Mouse (Mus musculus) heart, postnatal 14 days (tissue): ENCODE results near the gene Med20. TPM values are rescaled to one million over a fixed set of nuclear protein-coding genes. Genes with fewer than 3 reads are reported as not detected.
"Not testable (repeated sequence)": the region's sequence is repeated elsewhere in the genome, so short reads cannot be mapped to it uniquely, and the experiment has no call there.

ENCODE experiments used
- DNase-seq, 2 experiments: peaks; one replicate each; pipeline ENCODE4 v3.0.0; 2021 to 2022
- intact Hi-C: fragments of 180-260 bp; cut with DNase I; formaldehyde crosslinking; loops from one replicate; pipeline ENCODE4 v1.15.1; 2025
- total RNA-seq, 2 experiments: library from RNA; stranded (reverse); gene quantifications; 2 replicates each; pipeline ENCODE4 v1.2.3; 2021

Med20 gene
- total RNA-seq, 2 experiments from 2014 or later, result 18.7 to 20.8 TPM

DNA sequence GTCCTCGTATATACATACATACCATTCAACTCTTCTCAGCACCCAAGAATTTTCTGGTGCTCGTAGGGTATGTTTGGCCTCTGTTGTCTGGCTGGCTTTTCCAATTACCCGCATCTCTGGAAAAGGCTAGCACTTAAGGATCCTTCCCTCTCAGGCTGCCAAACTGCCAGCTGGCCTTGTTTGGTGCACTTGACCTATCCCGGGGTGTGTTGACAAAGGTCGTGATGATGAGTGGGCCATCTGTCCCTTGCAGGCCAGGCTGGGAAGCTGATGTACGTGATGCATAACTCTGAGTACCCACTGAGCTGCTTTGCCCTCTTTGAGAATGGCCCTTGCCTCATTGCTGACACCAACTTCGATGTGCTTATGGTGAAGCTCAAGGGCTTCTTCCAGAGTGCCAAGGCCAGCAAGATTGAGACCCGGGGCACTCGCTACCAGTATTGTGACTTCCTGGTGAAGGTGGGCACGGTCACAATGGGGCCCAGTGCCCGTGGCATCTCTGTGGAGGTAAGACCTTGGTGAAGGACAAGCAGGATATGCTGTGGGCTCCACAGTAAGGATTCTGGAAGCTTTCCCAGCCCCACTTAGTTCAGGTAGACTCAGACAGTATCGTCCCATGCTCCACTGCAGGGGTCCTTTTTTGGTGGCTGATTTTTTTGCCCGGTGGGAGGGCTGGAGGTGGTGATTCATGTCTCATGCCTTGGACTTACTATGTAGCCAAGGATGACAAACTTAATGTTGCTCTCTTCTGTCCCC is 7.4 kb downstream of the Med20 start:
- DNase-seq, result no peak
- intact Hi-C loops, result no loop called here

- no peak for DNase-seq
- intact Hi-C loops, result no loop called here
Observed at GRCm38 (mm10) chr17:47622912-47623554, 11.7 kb downstream of the Med20 start.

DNA sequence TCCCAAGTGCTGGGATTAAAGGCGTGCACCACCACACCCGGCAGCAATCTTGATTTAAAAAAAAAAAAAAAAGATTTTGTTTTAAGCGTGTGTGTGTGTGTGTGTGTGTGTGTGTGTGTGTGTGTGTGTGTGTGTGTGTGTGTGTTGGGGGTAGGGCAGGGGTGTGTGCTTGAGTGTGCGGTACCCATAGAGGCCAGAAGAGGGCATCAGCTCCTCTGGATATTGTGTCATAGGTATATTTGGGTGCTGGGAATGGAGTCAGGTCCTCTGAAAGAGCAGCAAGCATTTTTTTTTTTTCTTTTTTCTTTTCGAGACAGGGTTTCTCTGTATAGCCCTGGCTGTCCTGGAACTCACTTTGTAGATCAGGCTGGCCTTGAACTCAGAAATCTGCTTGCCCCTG is 13.2 kb downstream of the Med20 start:
- intact Hi-C loops, DNase-seq: not testable (repeated sequence)

DNA sequence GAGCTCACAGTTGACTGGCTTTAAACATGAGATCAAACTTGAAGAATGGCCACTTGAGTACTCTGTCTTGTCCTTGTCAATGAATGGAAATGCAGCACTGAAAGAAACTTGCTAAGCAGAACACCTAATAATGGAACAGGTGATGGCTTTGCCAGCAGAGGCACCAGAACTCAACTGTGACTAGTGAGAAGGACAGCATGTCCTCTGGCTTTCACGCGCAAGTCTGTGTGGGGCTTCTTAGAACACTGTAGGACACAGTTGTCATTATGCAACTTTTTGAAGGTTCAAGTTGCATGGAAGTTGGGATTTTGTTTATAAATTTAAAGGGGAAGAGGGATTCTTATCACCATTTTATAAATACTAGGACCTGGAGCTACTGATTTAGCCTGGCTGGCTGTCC is 13.7 kb downstream of the Med20 start:
- intact Hi-C loops, result no loop called here
- DNase-seq, result no peak

DNA sequence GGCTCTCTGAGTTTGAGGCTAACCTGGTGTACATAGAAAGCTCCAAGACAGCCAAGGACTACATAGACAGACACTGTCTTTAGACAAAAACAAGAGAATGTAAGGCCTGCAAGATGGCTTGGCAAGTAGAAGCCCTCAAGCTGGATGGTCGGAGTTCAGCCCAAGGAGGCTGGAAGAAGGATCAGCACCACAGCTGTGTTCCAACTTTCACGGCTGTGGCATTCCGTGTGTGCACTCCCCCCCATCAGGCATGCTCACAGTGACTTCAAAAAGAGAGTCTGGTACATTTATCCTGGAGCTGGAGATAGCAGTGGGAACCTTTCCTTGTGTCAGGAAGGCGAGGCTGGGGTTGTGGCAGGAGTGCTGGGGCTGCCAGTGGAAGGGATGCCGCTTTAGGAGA is 14.6 kb downstream of the Med20 start:
- DNase-seq, result no peak
- intact Hi-C loops, result no loop called here

DNA sequence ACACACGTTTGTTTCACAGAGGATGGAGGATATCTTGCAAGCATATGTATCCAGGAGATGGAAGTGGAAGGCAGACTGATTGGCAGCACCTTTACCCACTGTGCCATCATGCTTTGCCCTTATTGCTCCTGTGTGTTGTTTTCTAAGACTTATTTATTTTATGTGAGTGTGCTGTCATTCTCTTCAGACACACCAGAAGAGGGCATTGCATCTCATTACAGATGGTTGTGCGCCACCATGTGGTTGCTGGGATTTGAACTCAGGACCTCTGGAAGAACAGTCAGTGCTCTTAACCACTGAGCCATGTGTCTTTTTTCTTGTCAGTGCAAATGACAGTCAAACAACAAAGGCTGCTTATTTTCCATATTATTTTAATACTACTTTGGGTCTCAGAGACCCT is 16.4 kb downstream of the Med20 start:
- intact Hi-C loops, result no loop called here
- no peak for DNase-seq

- DNase-seq, result peak; percentile 94 to 96
- intact Hi-C loops, result no loop called here
Observed at GRCm38 (mm10) chr17:47628851-47629676, 17.7 kb downstream of the Med20 start.

DNA sequence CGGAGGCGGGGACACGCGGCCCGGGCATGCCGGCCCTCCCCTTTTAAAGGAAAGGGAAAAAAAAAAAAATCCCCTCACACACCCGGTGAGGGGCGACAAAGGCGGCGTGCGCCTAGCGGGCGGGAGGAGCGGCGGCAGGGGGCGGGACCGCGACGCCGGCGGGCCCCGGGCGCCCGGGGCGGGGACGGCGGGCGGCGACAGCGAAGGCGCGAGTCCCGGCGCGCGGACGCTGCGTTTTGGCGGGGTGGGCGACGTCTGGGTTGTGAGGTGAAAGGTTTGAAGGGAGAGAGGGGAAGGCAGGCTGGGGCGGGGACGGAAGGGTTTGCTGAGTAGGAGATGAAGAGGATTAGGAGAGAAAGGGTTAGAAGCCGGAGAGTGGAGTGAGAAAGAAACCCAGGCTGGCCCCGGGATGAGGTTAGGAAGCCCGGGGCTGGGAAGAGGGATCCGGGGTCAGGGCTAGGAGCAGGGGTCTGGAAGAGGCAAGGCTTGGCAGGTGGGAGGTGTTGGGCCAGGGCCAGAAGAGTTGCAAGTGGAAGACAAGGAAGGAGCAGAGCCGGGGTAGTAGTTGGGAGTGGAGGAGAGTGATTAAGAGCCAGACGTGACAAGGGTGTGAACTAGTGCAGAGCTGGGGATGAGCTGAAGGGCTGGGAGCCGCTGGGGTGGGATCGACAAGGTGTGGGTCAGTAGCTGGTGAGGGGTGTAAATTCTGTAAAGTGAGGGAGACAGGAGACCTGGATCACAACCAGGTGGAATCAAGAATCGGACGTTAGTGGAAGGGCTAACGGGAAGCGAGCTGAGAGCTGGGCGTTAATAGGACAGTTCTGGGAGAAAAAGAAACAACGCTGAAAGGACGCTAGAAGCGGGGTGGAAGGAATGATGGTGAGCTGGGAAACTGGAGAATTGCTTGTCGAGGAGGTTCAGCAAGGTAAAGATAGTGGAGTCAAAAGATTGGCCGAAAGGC is 18.6 kb downstream of the Med20 start:
- intact Hi-C loops, result loop anchor here (5.0 kb wide), 1 partner anchor 47 kb away; no protein-coding TSS in a partner anchor
- peak in 1 of 2 experiments; percentile 48 for DNase-seq

DNA sequence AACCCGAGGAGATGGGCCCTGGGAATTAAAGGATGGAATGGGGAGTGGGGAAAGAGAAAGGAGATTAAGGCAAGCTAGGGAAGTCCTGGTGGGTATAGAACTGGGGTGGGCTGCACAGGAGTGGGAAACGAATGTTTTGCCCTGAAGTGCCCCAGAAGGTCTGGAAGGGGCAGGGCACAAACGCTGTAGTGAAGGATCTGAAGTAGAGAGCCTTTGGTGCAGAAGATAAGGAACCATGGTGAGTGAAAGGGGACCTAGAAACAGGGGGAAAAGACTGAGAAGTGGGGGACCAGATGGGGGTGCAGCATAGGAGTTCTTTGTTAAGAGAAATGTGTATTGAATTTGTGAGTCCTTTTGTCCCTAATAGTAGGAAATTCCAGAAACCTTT is 19.3 kb downstream of the Med20 start, which contains the start of gene Usp49:
Usp49 (plus strand) TSS at position 13 of the 388 bp plus-strand sequence.
- no peak for DNase-seq
- intact Hi-C loops, result loop anchor here (5.0 kb wide), 1 partner anchor 47 kb away; no protein-coding TSS in a partner anchor

- DNase-seq, result no peak
- intact Hi-C loops, result loop anchor here (5.0 kb wide), 1 partner anchor 45 kb away; no protein-coding TSS in a partner anchor
Observed at GRCm38 (mm10) chr17:47632181-47632840, 20.9 kb downstream of the Med20 start.

DNA sequence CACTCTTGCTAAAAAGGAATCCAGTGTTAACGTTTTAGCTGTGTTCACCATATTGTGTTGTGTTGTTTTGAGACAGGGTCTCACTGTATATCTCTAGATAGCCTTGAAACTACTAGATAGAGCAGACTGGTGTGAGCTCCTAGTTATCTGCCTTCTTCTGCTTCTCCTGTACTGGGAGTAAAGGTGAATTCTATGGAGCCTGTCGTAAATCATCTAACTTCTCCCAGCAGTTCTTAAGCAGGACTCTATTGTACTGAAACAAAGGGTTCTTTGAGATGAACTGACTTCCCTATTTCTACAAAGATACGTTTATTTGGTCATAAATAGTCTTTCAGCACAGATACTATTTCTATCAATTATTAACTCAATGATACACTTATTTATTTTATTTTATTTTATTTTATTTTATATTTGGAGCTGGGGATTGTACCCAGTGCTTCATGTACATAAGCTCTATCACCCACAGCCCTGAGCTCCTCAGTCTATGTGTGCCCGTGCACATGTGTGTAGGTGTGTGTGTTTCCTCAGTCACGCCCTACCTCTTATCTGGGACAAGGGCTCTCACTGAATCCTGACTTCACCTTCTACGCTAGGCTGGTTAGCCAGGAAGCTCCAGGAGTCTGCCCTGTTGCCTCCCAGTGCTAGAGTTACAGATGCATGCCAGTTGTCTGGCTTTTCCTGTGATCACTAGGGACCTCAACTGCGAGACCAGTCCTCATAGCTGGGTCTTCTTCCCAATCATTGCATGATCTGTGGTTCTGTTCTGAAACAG is 22.8 kb downstream of the Med20 start:
- intact Hi-C loops, result loop anchor here (5.0 kb wide), 1 partner anchor 43 kb away; no protein-coding TSS in a partner anchor
- DNase-seq, result no peak

GRCm38 (mm10) chr17:47642992-47643391 is 31.6 kb downstream of the Med20 start:
- intact Hi-C loops, result no loop called here
- DNase-seq, result no peak

DNA sequence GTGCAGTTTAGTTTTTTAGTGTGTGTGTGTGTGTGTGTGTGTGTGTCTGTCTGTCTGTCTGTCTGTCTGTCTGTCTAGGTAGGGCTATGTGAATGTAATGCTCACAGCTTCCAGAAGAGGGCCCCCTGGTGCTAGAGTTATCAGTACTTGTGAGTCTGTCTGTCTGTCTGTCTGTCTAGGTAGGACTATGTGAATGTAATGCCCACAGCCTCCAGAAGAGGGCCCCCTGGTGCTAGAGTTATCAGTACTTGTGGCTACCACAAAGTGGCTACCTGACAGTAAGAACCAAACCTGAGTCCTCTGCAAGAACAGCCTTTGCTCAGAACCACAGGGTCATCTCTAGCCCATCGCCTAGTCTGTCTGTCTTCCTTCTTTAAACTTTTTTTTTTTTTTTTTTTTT is 35.3 kb downstream of the Med20 start:
- peak; percentile 46 to 63 for DNase-seq
- intact Hi-C loops, result no loop called here

DNA sequence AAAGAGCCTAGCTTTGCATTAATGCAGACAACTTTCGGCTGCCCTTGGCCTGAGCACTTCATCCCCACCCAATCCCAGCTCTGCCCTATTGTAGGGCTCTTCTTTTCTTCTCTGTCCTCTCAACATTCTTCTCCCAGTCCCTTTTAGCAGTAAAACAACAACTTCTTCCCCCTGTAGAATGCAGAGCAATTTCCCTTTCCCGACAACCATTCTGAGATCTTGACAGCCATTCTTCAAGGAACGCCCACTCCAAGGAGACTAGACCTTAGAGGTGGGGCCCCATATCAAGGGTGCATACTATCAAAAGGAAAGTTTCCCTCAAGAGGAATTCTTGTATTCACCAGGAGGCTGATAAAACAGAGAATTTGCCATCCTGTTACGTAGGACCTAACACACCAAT is 37.6 kb downstream of the Med20 start:
- no peak for DNase-seq
- intact Hi-C loops, result no loop called here

- intact Hi-C loops, result no loop called here
- DNase-seq, result no peak
Observed at GRCm38 (mm10) chr17:47651953-47652352, 40.6 kb downstream of the Med20 start.

DNA sequence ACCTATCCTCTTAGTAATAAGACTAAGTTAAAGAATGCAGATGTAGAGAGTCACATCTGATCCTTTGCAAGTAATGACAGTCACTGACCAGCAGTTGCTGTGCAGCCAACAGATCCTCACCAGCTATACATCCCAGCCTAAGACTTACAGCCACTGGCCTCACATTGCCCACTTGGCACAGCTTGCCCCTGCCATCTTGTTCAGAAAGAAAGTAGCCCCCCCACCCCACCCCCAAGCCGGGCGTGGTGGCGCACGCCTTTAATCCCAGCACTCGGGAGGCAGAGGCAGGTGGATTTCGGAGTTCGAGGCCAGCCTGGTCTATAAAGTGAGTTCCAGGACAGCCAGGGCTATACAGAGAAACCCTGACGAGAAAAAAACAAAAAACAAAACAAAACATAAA is 43.0 kb downstream of the Med20 start:
- DNase-seq, intact Hi-C loops: not testable (repeated sequence)

DNA sequence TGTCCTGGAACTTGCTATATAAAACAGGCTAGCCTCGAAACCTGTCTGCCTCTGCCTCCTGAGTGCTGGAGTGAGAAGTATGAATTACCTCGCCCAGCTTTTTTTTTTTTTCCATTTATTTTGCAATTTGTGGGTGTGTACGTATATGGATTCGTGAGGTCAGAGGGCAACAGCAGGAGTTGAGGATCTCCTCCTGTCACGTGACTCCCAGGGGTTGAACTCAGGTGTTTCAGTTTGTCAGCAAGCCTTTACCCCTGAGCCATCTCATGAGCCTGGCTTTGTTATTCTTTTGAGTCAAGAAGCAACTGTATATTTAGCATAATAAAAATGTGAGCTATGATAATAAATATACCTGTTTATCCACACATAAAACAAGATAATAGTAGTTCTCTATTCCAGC is 44.3 kb downstream of the Med20 start:
- intact Hi-C loops, result no loop called here

DNA sequence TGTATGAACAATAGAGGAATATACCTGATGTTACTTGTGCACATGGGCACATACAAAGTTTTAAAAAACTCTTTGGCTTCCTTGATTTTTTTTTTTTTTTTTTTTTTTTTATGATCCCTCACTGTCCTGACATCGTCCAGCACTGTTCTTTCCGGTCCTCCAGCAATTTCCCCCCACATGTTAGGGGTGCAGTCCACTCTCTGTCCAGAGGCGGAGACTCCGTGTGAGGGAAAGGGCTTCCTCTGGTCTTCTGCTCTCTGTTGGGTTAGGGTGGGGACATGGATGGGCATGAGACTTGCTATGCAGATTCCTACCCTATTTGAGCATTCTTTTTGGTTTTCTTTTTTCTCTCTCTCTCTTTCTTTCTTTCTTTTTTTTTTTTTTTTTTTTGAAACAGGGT is 46.5 kb downstream of the Med20 start:
- DNase-seq, result no peak
- intact Hi-C loops, result no loop called here

More for the DNA sequence above, 44.3 kb downstream of the Med20 start:
- DNase-seq, result no peak
